Mouse (Mus musculus) lung, adult 2 months (tissue): ENCODE results near the gene Tbcb. TPM values are rescaled to one million over a fixed set of nuclear protein-coding genes. Genes with fewer than 3 reads are reported as not detected.
"Not testable (repeated sequence)": the region's sequence is repeated elsewhere in the genome, so short reads cannot be mapped to it uniquely, and the experiment has no call there.

Experiments used
- DNase-seq: peaks from one replicate; pipeline ENCODE4 v3.0.0; 2022
- H3K4me1 ChIP-seq: fragments of 200-500 bp; 2 replicates; pipeline ENCODE4 v1.6.1; 2011; ENCODE audit warnings: low read length; ENCODE audit not compliant: control insufficient read depth, insufficient read depth
- H3K4me3 ChIP-seq: fragments of 200-500 bp; replicated peaks from 2 replicates; pipeline ENCODE3; 2011; ENCODE audit warnings: low read depth, mild to moderate bottlenecking, control low read depth, low read length; ENCODE audit errors: extremely low read depth
- CTCF ChIP-seq: fragments of 200-500 bp; IDR thresholded peaks from 2 replicates; pipeline ENCODE4 v1.5.1; 2011; ENCODE audit warnings: mild to moderate bottlenecking, low read length, control low read depth; ENCODE audit not compliant: insufficient read depth
- POLR2A ChIP-seq: fragments of 200-500 bp; IDR thresholded peaks from 2 replicates; pipeline ENCODE4 v1.6.1; 2011; ENCODE audit warnings: low read depth, mild to moderate bottlenecking, control low read depth, low read length, borderline replicate concordance; ENCODE audit errors: extremely low read depth
- WGBS: fragments of 180-500 bp; shearing (Covaris S2); methylation state at CpG from one replicate; pipeline ENCODE4 v1.1.7; 2018; 5-methylcytosine and 5-hydroxymethylcytosine counted together
- polyA plus RNA-seq: library from polyadenylated mRNA; depleted of rRNA; stranded (reverse); fragments of >200 nt; gene quantifications from 2 replicates; pipeline ENCODE4 v1.2.3, GENCODE M21; 2012; rRNA removed

Gene Tbcb
- polyA plus RNA-seq, 1 experiment: 41.6 TPM

- TF ChIP-seq CTCF: no peak
- no peak for TF ChIP-seq POLR2A
- DNase-seq: no peak
- H3K4me3 ChIP-seq: no peak overlapping the region
- 0 out of 2 replicates have a peak, but pooled peaks cover 2% of the 10 kb centered on the region for H3K4me1 ChIP-seq
- 75% methylated on average over 13 of the region's 13 CpGs for WGBS
These were observed 47.3 kb downstream of the Tbcb start for GRCm38 (mm10) chr7:30184641-30185348.

GRCm38 (mm10) chr7:30183879-30184289 is 48.2 kb downstream of the Tbcb start, which contains the start of gene Cox7a1:
Gene Cox7a1 (plus strand): TSS chr7:30184144.
- TF ChIP-seq CTCF (no peak), POLR2A (peak; percentile 41; the same call in 1 of the 2 replicates)
- WGBS: 1% methylated on average over 11 of the region's 11 CpGs
- H3K4me3 ChIP-seq: peak within 1 kb of the TSS; percentile 5
- H3K4me1 ChIP-seq: 0 out of 2 replicates have a peak, but pooled peaks cover 2% of the 10 kb centered on the region
- DNase-seq: peak; percentile 88

- not testable (repeated sequence) for H3K4me1 ChIP-seq, H3K4me3 ChIP-seq, DNase-seq
- WGBS: 70% methylated on average over 6 of the region's 7 CpGs
These were observed 48.9 kb downstream of the Tbcb start for GRCm38 (mm10) chr7:30183189-30183588.

GRCm38 (mm10) chr7:30181929-30182328 is 50.1 kb downstream of the Tbcb start:
- H3K4me1 ChIP-seq, H3K4me3 ChIP-seq, DNase-seq: not testable (repeated sequence)
- 92% methylated on average over 10 of the region's 10 CpGs for WGBS

- DNase-seq: peak; percentile 69
- 3% methylated on average over 4 of the region's 4 CpGs for WGBS
These were observed 50.8 kb downstream of the Tbcb start for GRCm38 (mm10) chr7:30181308-30181707.

GRCm38 (mm10) chr7:30178256-30178655 is 53.8 kb downstream of the Tbcb start:
- TF ChIP-seq POLR2A (no peak), CTCF (no peak)
- no peak for DNase-seq
- H3K4me1 ChIP-seq: no peaks in the 10 kb centered on the region
- 82% methylated on average over 11 of the region's 11 CpGs for WGBS
- H3K4me3 ChIP-seq: no peak overlapping the region

More at GRCm38 (mm10) chr7:30181308-30181707, 50.8 kb downstream of the Tbcb start:
- Histone ChIP-seq H3K4me3 (no peak overlapping the region), H3K4me1 (0 out of 2 replicates have a peak, but pooled peaks cover 2% of the 10 kb centered on the region)
- TF ChIP-seq POLR2A (no peak), CTCF (peak; percentile 80)

GRCm38 (mm10) chr7:30176474-30176873 is 55.6 kb downstream of the Tbcb start:
- Histone ChIP-seq H3K4me1 (no peaks in the 10 kb centered on the region), H3K4me3 (no peak overlapping the region)
- no peak for DNase-seq
- WGBS: 45% methylated on average over 12 of the region's 12 CpGs
- TF ChIP-seq POLR2A (no peak), CTCF (no peak)

Other genes starting within 250 kb of the Tbcb start
- 5.1 and 6.1 TPM in 2 replicates for gene Zfp568, start 248.3 kb downstream of the Tbcb start, polyA plus RNA-seq
- 3.6 and 4.9 TPM in 2 replicates for gene Zfp14, start 180.9 kb downstream of the Tbcb start, polyA plus RNA-seq
- 0.31 and 1.0 TPM in 2 replicates for gene Zfp82, start 159.4 kb downstream of the Tbcb start, polyA plus RNA-seq
- not detected in 2 replicates for gene Gm26920, start 141.9 kb downstream of the Tbcb start, polyA plus RNA-seq
- gene Zfp566, start 141.7 kb downstream of the Tbcb start, polyA plus RNA-seq: 1.1 and 1.2 TPM in 2 replicates
- gene Zfp260, start 137.5 kb downstream of the Tbcb start, polyA plus RNA-seq: 11.4 and 17.6 TPM in 2 replicates
- 0.88 and 1.8 TPM in 2 replicates for gene Zfp382, start 110.3 kb downstream of the Tbcb start, polyA plus RNA-seq
- gene Zfp146, start 62.5 kb downstream of the Tbcb start, polyA plus RNA-seq: 9.5 and 14.8 TPM in 2 replicates
- gene Cox7a1, start 48.1 kb downstream of the Tbcb start, polyA plus RNA-seq: 14.1 and 42.3 TPM in 2 replicates
- 784 and 1,083 TPM in 2 replicates for gene Capns1, start 33.5 kb downstream of the Tbcb start, polyA plus RNA-seq
- gene Polr2i, start 324 bp downstream of the Tbcb start, polyA plus RNA-seq: 95.6 and 110 TPM in 2 replicates
- not detected in 2 replicates for gene Ovol3, start 3.5 kb upstream of the Tbcb start, polyA plus RNA-seq
- 0.21 and 0.55 TPM in 2 replicates for gene Thap8, start 47.8 kb upstream of the Tbcb start, polyA plus RNA-seq
- 15.9 and 24.9 TPM in 2 replicates for gene Wdr62, start 48.1 kb upstream of the Tbcb start, polyA plus RNA-seq
- 7.7 and 7.9 TPM in 2 replicates for gene Clip3, start 59.5 kb upstream of the Tbcb start, polyA plus RNA-seq
- 141 and 163 TPM in 2 replicates for gene Alkbh6, start 76.4 kb upstream of the Tbcb start, polyA plus RNA-seq
- gene Syne4, start 82.5 kb upstream of the Tbcb start, polyA plus RNA-seq: 14.5 and 21.5 TPM in 2 replicates
- 0.50 and 0.55 TPM in 2 replicates for gene E130208F15Rik, start 89.5 kb upstream of the Tbcb start, polyA plus RNA-seq
- gene Sdhaf1, start 91.6 kb upstream of the Tbcb start, polyA plus RNA-seq: 14.2 and 21.4 TPM in 2 replicates
- gene Lrfn3, start 130.5 kb upstream of the Tbcb start, polyA plus RNA-seq: 8.7 and 10.9 TPM in 2 replicates
- 328 and 425 TPM in 2 replicates for gene Tyrobp, start 181.5 kb upstream of the Tbcb start, polyA plus RNA-seq
- gene Hcst, start 187.6 kb upstream of the Tbcb start, polyA plus RNA-seq: 33.9 and 37.1 TPM in 2 replicates
- 7.2 and 8.6 TPM in 2 replicates for gene Nfkbid, start 189.5 kb upstream of the Tbcb start, polyA plus RNA-seq
- gene Aplp1, start 213.3 kb upstream of the Tbcb start, polyA plus RNA-seq: 9.5 and 11.8 TPM in 2 replicates
- gene Kirrel2, start 225.4 kb upstream of the Tbcb start, polyA plus RNA-seq: not detected in 2 replicates
- not detected in 2 replicates for gene Nphs1, start 226.0 kb upstream of the Tbcb start, polyA plus RNA-seq